Mouse (Mus musculus) C2C12 (cell line): ENCODE data around the gene Creb3l4. TPM values are rescaled to one million over a fixed set of nuclear protein-coding genes. Genes with fewer than 3 reads are reported as not detected.

ENCODE experiments used
- H3K27me3 ChIP-seq: one replicate; pipeline ENCODE4 v1.6.1; 2011; ENCODE audit not compliant: control insufficient read depth, insufficient read depth, insufficient read length
- H3K36me3 ChIP-seq: one replicate; pipeline ENCODE4 v1.6.1; 2011; ENCODE audit not compliant: control insufficient read depth, insufficient read depth
- H3K4me3 ChIP-seq: one replicate; pipeline ENCODE4 v1.5.1; 2011; ENCODE audit warnings: mild to moderate bottlenecking, control low read depth; ENCODE audit not compliant: poor library complexity, insufficient read depth, severe bottlenecking
- H3K79me2 ChIP-seq: one replicate; pipeline ENCODE4 v1.6.1; 2011; ENCODE audit not compliant: control insufficient read depth, insufficient read depth
- H3K79me3 ChIP-seq: one replicate; pipeline ENCODE4 v1.6.1; 2011; ENCODE audit warnings: low read depth, control low read depth
- H3ac ChIP-seq: one replicate; pipeline ENCODE3; 2011; ENCODE audit warnings: low read depth; ENCODE audit not compliant: control insufficient read depth, insufficient read length
- CEBPB ChIP-seq: IDR thresholded peaks from one replicate; pipeline ENCODE4 v1.6.1; 2011; ENCODE audit warnings: low read depth, mild to moderate bottlenecking, control low read depth, moderate library complexity
- CTCF ChIP-seq: IDR thresholded peaks from one replicate; pipeline ENCODE4 v1.5.1; 2011; ENCODE audit not compliant: control insufficient read depth, insufficient read depth, insufficient read length
- FOSL1 ChIP-seq: IDR thresholded peaks from one replicate; pipeline ENCODE4 v1.8.0; 2011; ENCODE audit warnings: mild to moderate bottlenecking, low read length; ENCODE audit not compliant: poor library complexity, insufficient read depth, severe bottlenecking
- MAX ChIP-seq: IDR thresholded peaks from one replicate; pipeline ENCODE4 v1.6.1; 2011; ENCODE audit warnings: mild to moderate bottlenecking, control low read depth
- MYOD1 ChIP-seq: IDR thresholded peaks from one replicate; pipeline ENCODE4 v1.6.1; 2011; ENCODE audit warnings: low read depth; ENCODE audit not compliant: control insufficient read depth, insufficient read length
- MYOG ChIP-seq: IDR thresholded peaks from one replicate; pipeline ENCODE4 v1.6.1; 2011; ENCODE audit not compliant: control insufficient read depth, insufficient read length; ENCODE audit errors: extremely low read depth
- USF1 ChIP-seq: IDR thresholded peaks from one replicate; pipeline ENCODE4 v1.6.1; 2011; ENCODE audit warnings: low read depth, mild to moderate bottlenecking, control low read depth, moderate library complexity
- polyA plus RNA-seq: library from polyadenylated mRNA; unstranded; fragments of >200 nt; fragmentation: generic; extraction: Trizol; gene quantifications from one replicate; pipeline ENCODE4 v1.2.1, GENCODE M21; 2012; ENCODE audit warnings: missing spikeins

Gene Creb3l4
- polyA plus RNA-seq, 1 experiment, result 0.06 TPM

- TF ChIP-seq USF1 (no peak), FOSL1 (no peak), MYOD1 (no peak), CTCF (no peak), MYOG (no peak)
- H3K79me3 ChIP-seq, result no peaks in the 10 kb centered on the region
- no peaks in the 10 kb centered on the region for H3K79me2 ChIP-seq
- H3ac ChIP-seq, result no peak overlapping the region
- H3K27me3 ChIP-seq, result no peaks in the 10 kb centered on the region
- H3K4me3 ChIP-seq, result no peak overlapping the region
- peaks cover 5% of the 10 kb centered on the region for H3K36me3 ChIP-seq
Measured at GRCm38 (mm10) chr3:90268190-90268589, 24.9 kb upstream of the Creb3l4 start.

GRCm38 (mm10) chr3:90266901-90267775 lies 23.8 kb upstream of the Creb3l4 start:
- TF ChIP-seq FOSL1 (no peak), MYOD1 (no peak), CEBPB (no peak), CTCF (no peak), MAX (no peak)
- Histone ChIP-seq H3K79me2 (no peaks in the 10 kb centered on the region), H3ac (no peak overlapping the region), H3K4me3 (no peak overlapping the region), H3K27me3 (no peaks in the 10 kb centered on the region), H3K79me3 (no peaks in the 10 kb centered on the region), H3K36me3 (peaks cover 5% of the 10 kb centered on the region)

GRCm38 (mm10) chr3:90265932-90266741 lies 22.8 kb upstream of the Creb3l4 start:
- no peak for TF ChIP-seq USF1
- no peak for TF ChIP-seq MYOD1
- no peak for TF ChIP-seq MAX
- TF ChIP-seq MYOG, result no peak
- TF ChIP-seq CTCF, result no peak
- TF ChIP-seq CEBPB, result no peak
- peaks cover 15% of the 10 kb centered on the region for H3K36me3 ChIP-seq

GRCm38 (mm10) chr3:90265034-90265931 lies 22.0 kb upstream of the Creb3l4 start, which contains the start of gene Dennd4b:
TSS of gene Dennd4b (plus strand) at chr3:90265185.
- Histone ChIP-seq H3K79me3 (no peaks in the 10 kb centered on the region), H3K79me2 (no peaks in the 10 kb centered on the region), H3K4me3 (peak within 1 kb of the TSS; percentile 50), H3ac (peak within 1 kb of the TSS; percentile 78), H3K27me3 (no peaks in the 10 kb centered on the region), H3K36me3 (peaks cover 18% of the 10 kb centered on the region)
- TF ChIP-seq MYOG, result no peak
- peak; percentile 95 for TF ChIP-seq CTCF
- TF ChIP-seq MAX, result peak; percentile 52

More at GRCm38 (mm10) chr3:90265932-90266741, 22.8 kb upstream of the Creb3l4 start:
- Histone ChIP-seq H3K79me3 (no peaks in the 10 kb centered on the region), H3K79me2 (no peaks in the 10 kb centered on the region), H3K4me3 (peak overlapping the region; percentile 50), H3ac (peak overlapping the region; percentile 76), H3K27me3 (no peaks in the 10 kb centered on the region)

- H3K4me3 ChIP-seq, result peak overlapping the region; percentile 50
- H3K27me3 ChIP-seq, result no peaks in the 10 kb centered on the region
- peaks cover 24% of the 10 kb centered on the region for H3K36me3 ChIP-seq
- H3K79me2 ChIP-seq, result no peaks in the 10 kb centered on the region
- H3K79me3 ChIP-seq, result no peaks in the 10 kb centered on the region
- peak overlapping the region; percentile 8 for H3ac ChIP-seq
- TF ChIP-seq MYOG (no peak), CTCF (no peak), CEBPB (no peak), MYOD1 (no peak), MAX (no peak), FOSL1 (no peak), USF1 (no peak)
Measured at GRCm38 (mm10) chr3:90264687-90265033, 21.3 kb upstream of the Creb3l4 start.
